Mouse (Mus musculus) stomach, embryonic 16.5 days (tissue): ENCODE measurements at regions not wholly inside any gene's neighbourhood (a gene's known extent, or its start where the extent isn't known, plus 50 kb on each side); places are given as distances from the start of the nearest gene placed in this dataset.
A peak's percentile ranks its signal among the peaks of the same experiment; 100 is the strongest.

Experiments used
- ATAC-seq: fragments of 200-750 bp; cut with Nextera tagmentation; 2 replicates; pipeline ENCODE4 v1.8.0; 2017; ENCODE audit warnings: moderate number of reproducible peaks, moderate TSS enrichment; ENCODE audit not compliant: insufficient read depth, low FRiP score
- H3K27ac ChIP-seq: fragments of 300-500 bp; sonication (generic); 2 replicates; pipeline ENCODE4 v1.5.1; 2014; ENCODE audit warnings: low read length
- H3K27me3 ChIP-seq: fragments of 300-500 bp; sonication (generic); 2 replicates; pipeline ENCODE4 v1.6.1; 2014; ENCODE audit warnings: low read length, control low read depth, mixed read lengths; ENCODE audit not compliant: control insufficient read depth, insufficient read depth
- H3K36me3 ChIP-seq: fragments of 300-500 bp; sonication (generic); 2 replicates; pipeline ENCODE4 v1.6.1; 2014; ENCODE audit warnings: low read length; ENCODE audit not compliant: control insufficient read depth, insufficient read depth
- H3K4me1 ChIP-seq: fragments of 300-500 bp; sonication (generic); 2 replicates; pipeline ENCODE4 v1.6.1; 2014; ENCODE audit warnings: low read length, control low read depth, mixed read lengths; ENCODE audit not compliant: control insufficient read depth, insufficient read depth
- H3K4me2 ChIP-seq: fragments of 300-500 bp; sonication (generic); 2 replicates; pipeline ENCODE4 v1.6.1; 2014; ENCODE audit warnings: low read depth, low read length, mixed read lengths
- H3K4me3 ChIP-seq: fragments of 300-500 bp; sonication (generic); replicated peaks from 2 replicates; pipeline ENCODE4 v1.5.1; 2014; ENCODE audit warnings: mild to moderate bottlenecking, low read length
- H3K9ac ChIP-seq: fragments of 300-500 bp; sonication (generic); 2 replicates; pipeline ENCODE4 v1.6.1; 2014; ENCODE audit warnings: low read length
- H3K9me3 ChIP-seq: fragments of 300-500 bp; sonication (generic); replicated peaks from 2 replicates; pipeline ENCODE4 v1.6.1; 2016; ENCODE audit warnings: low read length, control low read depth; ENCODE audit not compliant: control insufficient read depth
- WGBS: fragments of 180-500 bp; shearing (Covaris S2); extraction: QIAGEN DNeasy Blood & Tissue Kit; methylation state at CpG from one replicate; pipeline ENCODE4 v1.1.7; 2014; 5-methylcytosine and 5-hydroxymethylcytosine counted together

DNA sequence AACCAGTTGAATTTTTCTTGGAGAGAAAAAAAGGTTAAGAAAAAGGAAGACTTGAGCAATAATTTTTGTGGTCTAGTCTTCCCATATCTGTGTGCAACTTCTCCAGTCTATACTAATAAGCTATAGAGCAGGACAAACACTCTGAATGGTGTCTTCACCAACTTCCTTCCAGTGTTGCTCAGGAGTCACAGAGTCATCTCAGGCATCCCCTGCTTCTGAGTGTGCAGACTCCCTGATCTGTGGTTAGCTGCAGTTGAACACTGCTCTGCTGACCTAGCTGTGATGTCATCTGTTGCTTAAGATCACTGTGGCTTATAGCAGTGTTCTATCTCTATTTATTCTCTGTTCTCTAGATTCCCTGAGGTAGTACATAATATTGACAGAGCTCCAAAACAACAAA, 357.9 kb upstream of the Btbd3 start:
- Histone ChIP-seq H3K9ac (no peak overlapping the region), H3K36me3 (no peaks in the 10 kb centered on the region), H3K4me1 (no peaks in the 10 kb centered on the region), H3K27ac (no peak overlapping the region), H3K27me3 (no peaks in the 10 kb centered on the region), H3K9me3 (no peaks in the 10 kb centered on the region), H3K4me3 (no peak overlapping the region), H3K4me2 (no peak overlapping the region)
- ATAC-seq = no peak

DNA sequence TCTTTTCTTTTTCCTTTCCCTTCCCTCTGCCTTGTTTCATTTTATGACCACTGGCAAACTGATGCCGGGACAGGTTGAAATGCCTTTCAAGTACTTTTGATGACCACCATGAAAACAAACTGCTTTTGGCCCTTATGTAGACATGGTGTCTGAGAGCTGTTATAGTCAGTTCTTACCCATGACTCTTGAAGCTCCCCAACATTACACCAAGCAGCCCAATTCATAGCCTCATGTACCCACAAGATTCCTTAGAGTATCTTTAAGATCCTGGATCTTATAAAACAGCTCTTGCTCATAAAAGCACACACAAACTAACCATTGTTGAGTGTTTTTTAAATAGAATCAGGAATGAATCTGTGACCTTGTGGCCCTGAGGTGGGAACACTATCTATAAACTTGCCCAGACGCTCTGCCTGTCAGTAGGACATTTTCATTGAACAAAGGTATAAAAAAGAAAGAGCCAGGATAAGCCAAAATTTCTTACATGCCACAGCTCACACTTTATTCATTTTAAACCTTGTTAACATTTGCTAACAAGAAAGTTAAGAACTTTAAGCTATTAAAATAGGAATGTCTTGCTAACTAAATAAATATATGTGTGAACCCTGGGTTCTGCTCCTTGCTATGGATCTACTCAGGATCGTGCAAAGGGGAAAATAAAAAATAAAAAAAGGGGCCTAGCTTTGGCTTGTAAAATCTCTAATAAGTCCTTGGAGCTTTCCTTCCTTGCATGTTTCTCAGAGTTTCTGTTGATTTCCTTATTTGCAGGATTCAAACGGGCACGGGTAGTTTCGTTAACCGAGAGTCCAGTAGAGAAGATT, 375.9 kb upstream of the Btbd3 start:
- no peak for ATAC-seq
- Histone ChIP-seq H3K9me3 (no peaks in the 10 kb centered on the region), H3K36me3 (no peaks in the 10 kb centered on the region), H3K27ac (no peak overlapping the region), H3K4me2 (no peak overlapping the region), H3K4me1 (no peaks in the 10 kb centered on the region), H3K9ac (no peak overlapping the region), H3K27me3 (no peaks in the 10 kb centered on the region), H3K4me3 (no peak overlapping the region)
- 81% methylated on average over 7 of the region's 7 CpGs for WGBS

DNA sequence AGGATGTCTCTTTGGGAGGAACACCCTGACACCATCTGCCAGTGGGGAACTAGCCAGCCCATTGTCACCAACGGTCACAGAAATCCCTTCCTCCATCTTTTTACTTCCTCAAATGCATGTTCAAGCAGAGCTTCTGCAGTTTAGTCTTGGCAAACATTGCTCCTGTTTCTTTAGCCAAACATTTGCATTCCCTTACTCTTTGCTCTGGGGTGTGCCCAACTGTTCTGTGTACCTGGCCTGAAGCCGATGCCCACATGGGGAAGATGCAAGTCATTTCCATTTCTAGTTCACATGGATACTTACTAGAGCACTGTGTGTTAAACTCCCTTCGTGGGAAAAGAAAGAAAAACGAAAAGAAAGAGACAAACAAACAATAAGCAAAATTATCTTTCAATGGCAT, 386.7 kb upstream of the Btbd3 start:
- H3K27ac ChIP-seq = no peak overlapping the region
- 62% methylated on average over 4 of the region's 4 CpGs for WGBS
- no peaks in the 10 kb centered on the region for H3K36me3 ChIP-seq
- no peaks in the 10 kb centered on the region for H3K4me1 ChIP-seq
- H3K9me3 ChIP-seq = no peaks in the 10 kb centered on the region
- H3K4me2 ChIP-seq = no peak overlapping the region
- no peak overlapping the region for H3K4me3 ChIP-seq
- H3K27me3 ChIP-seq = no peaks in the 10 kb centered on the region
- H3K9ac ChIP-seq = no peak overlapping the region
- peak; percentile 53; the same call in 1 of the 2 replicates for ATAC-seq

DNA sequence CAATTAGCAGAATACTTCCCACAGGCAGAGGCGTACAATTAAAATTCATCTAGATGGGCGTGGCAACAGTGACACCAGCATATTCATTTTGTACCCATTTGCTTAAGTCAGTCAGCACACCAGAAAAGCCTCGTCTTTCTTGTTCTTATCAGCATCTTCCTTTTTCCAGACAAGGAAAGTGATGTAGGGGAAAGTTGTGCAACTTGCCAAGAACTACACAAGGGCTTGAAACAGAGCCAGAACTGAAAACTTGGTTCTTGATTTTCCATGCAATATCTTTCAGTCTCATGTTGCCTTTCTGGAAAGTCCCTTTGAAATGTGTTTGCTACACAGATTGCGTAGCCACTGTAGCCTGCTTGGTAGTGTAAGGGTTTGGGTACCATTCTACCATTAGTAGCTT, 401.9 kb upstream of the Btbd3 start:
- Histone ChIP-seq H3K4me1 (peaks cover 2% of the 10 kb centered on the region; the same call in 1 of the 2 replicates), H3K4me2 (no peak overlapping the region), H3K27me3 (no peaks in the 10 kb centered on the region), H3K27ac (no peak overlapping the region), H3K9me3 (no peaks in the 10 kb centered on the region), H3K36me3 (no peaks in the 10 kb centered on the region), H3K4me3 (no peak overlapping the region), H3K9ac (no peak overlapping the region)
- WGBS = 59% methylated on average over 4 of the region's 4 CpGs
- no peak for ATAC-seq

DNA sequence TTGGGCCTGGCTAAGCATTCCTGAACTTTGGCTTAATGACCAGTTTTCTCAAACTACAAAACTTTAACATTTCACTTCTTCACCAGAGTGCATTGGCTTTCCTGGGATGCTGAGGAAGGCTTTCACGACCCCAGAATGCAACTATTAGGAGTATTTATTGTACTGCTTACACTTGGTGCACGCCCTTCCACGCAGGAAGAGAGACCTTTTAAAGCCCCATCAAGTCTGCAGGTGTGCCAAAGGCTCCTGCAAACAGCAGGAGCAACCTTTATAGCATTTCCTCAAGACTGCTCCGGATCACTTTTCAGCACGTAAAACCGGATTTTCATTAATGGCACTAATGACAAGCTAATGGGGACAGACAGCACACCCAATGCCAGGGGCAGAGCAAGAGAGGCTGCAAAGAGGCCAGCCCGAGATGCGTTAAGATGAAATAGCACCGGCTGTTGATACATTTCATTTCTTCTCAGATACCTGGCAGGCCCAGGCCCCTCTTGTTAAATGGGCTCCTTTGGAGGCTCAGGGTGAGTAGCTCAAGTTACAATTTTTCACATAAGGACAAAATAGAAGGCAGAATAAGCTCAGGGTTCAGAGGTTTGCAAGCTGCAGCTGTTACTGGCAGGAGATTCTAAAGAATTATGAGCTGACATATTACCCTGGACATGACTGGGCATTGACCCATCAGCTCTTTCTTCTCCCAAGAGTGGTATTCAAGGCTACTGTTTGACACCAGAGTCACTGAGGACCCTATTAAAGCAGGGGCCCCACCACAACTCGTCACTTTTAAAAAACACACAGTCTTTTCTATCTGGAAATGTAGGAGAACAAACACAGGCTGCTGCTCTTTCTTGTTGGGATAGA, 402.7 kb upstream of the Btbd3 start:
- WGBS = 55% methylated on average over 10 of the region's 10 CpGs
- Histone ChIP-seq H3K4me2 (no peak overlapping the region), H3K9ac (no peak overlapping the region), H3K36me3 (no peaks in the 10 kb centered on the region), H3K4me1 (peaks cover 2% of the 10 kb centered on the region; the same call in 1 of the 2 replicates), H3K4me3 (no peak overlapping the region), H3K9me3 (no peaks in the 10 kb centered on the region), H3K27ac (no peak overlapping the region), H3K27me3 (no peaks in the 10 kb centered on the region)
- ATAC-seq = no peak

DNA sequence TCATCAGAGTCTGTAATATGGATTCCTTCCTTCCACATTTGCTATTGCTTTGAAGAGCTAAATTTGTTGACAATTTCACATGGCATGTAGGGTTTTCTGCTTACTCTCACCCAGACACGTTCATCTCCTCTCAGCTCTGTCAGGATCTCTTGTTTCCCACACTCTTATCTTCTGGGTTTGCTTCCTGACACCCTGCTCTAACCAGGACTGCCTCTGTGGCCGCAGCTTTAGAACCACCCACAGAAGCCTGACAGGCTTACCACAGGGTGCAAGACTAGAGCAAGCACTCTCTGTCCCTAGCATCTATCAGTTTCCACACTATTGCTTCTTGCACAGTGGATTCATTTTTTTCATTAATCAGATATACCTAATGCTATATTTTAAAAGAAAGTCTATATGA, 408.5 kb upstream of the Btbd3 start:
- no peak overlapping the region for H3K27ac ChIP-seq
- 31% methylated on average over 2 of the region's 2 CpGs for WGBS
- no peaks in the 10 kb centered on the region for H3K9me3 ChIP-seq
- no peak overlapping the region for H3K4me3 ChIP-seq
- no peak overlapping the region for H3K4me2 ChIP-seq
- ATAC-seq = no peak
- H3K27me3 ChIP-seq = no peaks in the 10 kb centered on the region
- no peaks in the 10 kb centered on the region for H3K36me3 ChIP-seq
- H3K4me1 ChIP-seq = no peaks in the 10 kb centered on the region
- no peak overlapping the region for H3K9ac ChIP-seq

DNA sequence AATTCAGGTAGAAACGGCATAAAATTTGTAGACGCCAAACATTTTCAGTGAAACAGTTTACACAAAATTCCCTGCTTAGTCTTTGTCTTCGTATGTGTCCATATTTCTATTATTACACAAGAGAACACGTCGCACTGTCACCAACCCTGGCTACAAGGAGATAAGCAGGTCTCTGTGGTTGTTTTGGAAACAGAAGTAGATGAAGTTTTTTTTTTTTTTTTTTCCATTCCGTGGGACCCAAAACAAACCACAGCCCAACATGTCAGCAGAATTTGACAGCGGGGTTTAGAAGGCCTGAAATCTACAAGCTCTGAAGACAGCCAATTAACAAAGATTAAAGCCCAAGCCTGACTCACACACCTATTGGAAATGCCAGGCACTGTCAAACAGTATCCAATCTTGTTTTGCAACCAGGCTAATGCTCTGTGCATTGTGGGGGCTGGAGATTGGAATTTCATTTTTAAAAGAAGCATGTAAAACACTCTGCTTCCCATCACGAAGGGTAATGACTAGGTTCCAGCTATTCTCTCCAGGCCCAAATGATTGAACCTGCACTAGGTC, 428.5 kb upstream of the Btbd3 start:
- ATAC-seq = no peak
- Histone ChIP-seq H3K27ac (no peak overlapping the region; the same call in 1 of the 2 replicates), H3K36me3 (no peaks in the 10 kb centered on the region), H3K9ac (no peak overlapping the region), H3K9me3 (no peaks in the 10 kb centered on the region), H3K27me3 (no peaks in the 10 kb centered on the region), H3K4me1 (no peaks in the 10 kb centered on the region), H3K4me3 (no peak overlapping the region), H3K4me2 (no peak overlapping the region)
- 71% methylated on average over 8 of the region's 8 CpGs for WGBS

DNA sequence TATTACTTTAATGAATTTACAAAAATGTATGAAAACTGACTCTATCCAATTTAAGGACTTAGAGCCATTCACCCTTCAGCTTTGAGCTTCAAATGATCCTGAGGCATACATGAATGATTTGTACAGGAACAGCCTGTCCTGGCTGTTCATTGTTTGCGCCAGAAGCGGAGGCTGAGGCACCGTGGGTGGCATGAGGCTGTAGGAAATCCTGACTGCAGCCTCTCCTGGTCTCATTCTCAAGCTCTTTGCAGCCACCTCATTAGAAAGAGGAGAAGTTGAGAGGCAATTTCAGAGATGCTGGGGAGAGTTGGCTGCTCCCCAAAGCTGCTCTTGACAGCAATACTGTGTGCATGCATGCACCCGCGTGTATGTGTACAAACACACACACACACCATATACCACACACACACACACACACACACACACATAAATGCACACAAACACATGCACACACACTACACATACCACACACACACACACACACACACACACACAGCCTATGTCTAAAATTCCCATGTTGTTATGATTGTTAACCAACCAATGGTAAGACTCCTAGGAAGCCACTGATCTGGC, 434.9 kb upstream of the Btbd3 start:
- ATAC-seq = no peak
- no peaks in the 10 kb centered on the region for H3K9me3 ChIP-seq
- no peak overlapping the region for H3K27ac ChIP-seq
- H3K4me2 ChIP-seq = no peak overlapping the region
- H3K4me3 ChIP-seq = no peak overlapping the region
- no peaks in the 10 kb centered on the region for H3K4me1 ChIP-seq
- no peaks in the 10 kb centered on the region for H3K27me3 ChIP-seq
- 80% methylated on average over 5 of the region's 5 CpGs for WGBS
- no peak overlapping the region for H3K9ac ChIP-seq
- no peaks in the 10 kb centered on the region for H3K36me3 ChIP-seq

DNA sequence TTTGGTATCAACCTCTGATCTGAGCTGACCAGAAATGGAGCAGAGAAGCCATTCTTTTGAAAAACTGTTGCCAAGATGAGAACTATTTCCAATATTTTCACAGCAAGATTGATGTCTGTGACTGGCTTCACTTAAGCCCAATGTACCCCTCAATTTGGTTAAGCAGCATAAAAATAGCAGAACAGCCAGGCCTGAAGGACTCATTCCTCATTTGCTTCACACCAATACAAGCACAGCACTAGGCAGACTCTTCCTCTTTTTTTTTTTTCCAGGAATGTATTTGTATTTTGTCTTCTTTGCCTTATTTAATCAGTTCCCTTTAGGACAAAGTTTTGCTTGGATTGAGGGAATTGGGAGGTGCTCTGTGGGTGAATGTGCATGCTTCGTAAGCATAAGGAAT, 441.4 kb upstream of the Btbd3 start:
- Histone ChIP-seq H3K27me3 (no peaks in the 10 kb centered on the region), H3K9ac (no peak overlapping the region), H3K4me2 (no peak overlapping the region), H3K4me3 (no peak overlapping the region), H3K4me1 (no peaks in the 10 kb centered on the region), H3K9me3 (no peaks in the 10 kb centered on the region), H3K27ac (no peak overlapping the region), H3K36me3 (no peaks in the 10 kb centered on the region)
- WGBS = 98% methylated on average over 1 of the region's 1 CpGs
- no peak for ATAC-seq
